Mouse (Mus musculus) liver, embryonic 16.5 days (tissue): ENCODE results near the gene Rac2. TPM values are rescaled to one million over a fixed set of nuclear protein-coding genes. Genes with fewer than 3 reads are reported as not detected.

Source experiments
- ATAC-seq: fragments of 200-750 bp; cut with Nextera tagmentation; 2 replicates; pipeline ENCODE4 v1.8.0; 2017; ENCODE audit warnings: low read depth, mild to moderate bottlenecking, moderate number of reproducible peaks, moderate library complexity
- H3K27ac ChIP-seq: fragments of 300-500 bp; sonication (generic); 2 replicates; pipeline ENCODE4 v1.5.1; 2014; ENCODE audit warnings: mild to moderate bottlenecking, low read length
- H3K27me3 ChIP-seq: fragments of 300-500 bp; sonication (generic); 2 replicates; pipeline ENCODE4 v1.6.1; 2014; ENCODE audit warnings: low read depth, low read length, mixed read lengths; ENCODE audit not compliant: control insufficient read depth, insufficient read depth
- H3K36me3 ChIP-seq: fragments of 300-500 bp; sonication (generic); 2 replicates; pipeline ENCODE4 v1.6.1; 2014; ENCODE audit warnings: mild to moderate bottlenecking; ENCODE audit not compliant: control insufficient read depth, insufficient read depth
- H3K4me1 ChIP-seq: fragments of 300-500 bp; sonication (generic); 2 replicates; pipeline ENCODE4 v1.6.1; 2014; ENCODE audit warnings: low read depth, low read length, mixed read lengths; ENCODE audit not compliant: control insufficient read depth
- H3K4me2 ChIP-seq: fragments of 300-500 bp; sonication (generic); 2 replicates; pipeline ENCODE4 v1.6.1; 2014; ENCODE audit warnings: low read depth, low read length, mixed read lengths
- H3K4me3 ChIP-seq: fragments of 300-500 bp; sonication (generic); 2 replicates; pipeline ENCODE4 v1.5.1; 2014; ENCODE audit warnings: low read depth, mild to moderate bottlenecking, low read length
- H3K9ac ChIP-seq: fragments of 300-500 bp; sonication (generic); 2 replicates; pipeline ENCODE4 v1.6.1; 2014; ENCODE audit warnings: low read depth, low read length
- H3K9me3 ChIP-seq: fragments of 300-500 bp; sonication (generic); replicated peaks from 2 replicates; pipeline ENCODE4 v1.6.1; 2016; ENCODE audit warnings: low read length; ENCODE audit not compliant: control insufficient read depth
- WGBS: fragments of 180-500 bp; shearing (Covaris S2); extraction: QIAGEN DNeasy Blood & Tissue Kit; methylation state at CpG from one replicate; pipeline ENCODE4 v1.1.7; 2014; ENCODE audit not compliant: insufficient replicate concordance; 5-methylcytosine and 5-hydroxymethylcytosine counted together
- polyA plus RNA-seq: library from polyadenylated mRNA; unstranded; fragments of >200 nt; fragmentation: Nextera tagmentation; extraction: Ambion mirVana; gene quantifications from 2 replicates; pipeline ENCODE4 v1.2.1, GENCODE M21; 2015

The Rac2 gene
- polyA plus RNA-seq, 1 experiment from 2014 or later, result 121 TPM

DNA sequence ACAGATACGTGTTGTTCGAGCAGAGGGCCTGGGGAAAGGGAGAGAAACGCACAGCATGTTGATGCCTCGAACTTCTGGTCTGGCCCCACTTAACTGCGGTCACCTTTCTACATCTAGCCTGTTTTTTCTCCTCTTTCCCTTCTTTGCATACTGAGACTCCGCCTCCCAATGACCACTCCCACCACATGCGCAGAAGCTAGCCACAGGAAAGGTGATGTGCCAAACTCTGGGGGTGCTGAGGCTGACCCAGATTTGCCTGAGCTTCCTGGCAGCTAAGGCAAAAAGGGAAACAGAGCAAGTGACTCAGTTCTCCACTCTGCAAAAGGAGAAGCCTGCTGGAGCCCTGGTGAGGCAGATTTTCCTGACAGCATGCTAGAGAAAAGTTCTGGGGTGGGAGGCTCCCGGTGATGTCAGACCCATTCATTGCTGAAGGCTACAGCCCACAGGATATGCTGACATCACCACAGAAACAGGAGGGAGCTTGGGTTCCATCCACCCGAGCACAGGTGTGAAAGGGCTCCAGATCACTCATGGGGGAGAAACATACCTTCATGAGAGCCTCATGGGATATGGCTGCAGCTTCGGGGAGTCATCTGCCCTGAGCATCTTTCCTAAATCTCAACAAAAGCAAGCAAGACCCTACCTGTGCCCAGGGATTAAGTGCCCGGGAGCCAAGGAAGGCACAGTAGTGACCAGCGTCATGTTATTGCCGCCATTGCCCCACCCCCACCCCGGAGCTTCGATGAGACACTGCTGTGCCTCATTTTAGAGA is 19.3 kb upstream of the Rac2 start:
- Histone ChIP-seq H3K27me3 (no peaks in the 10 kb centered on the region), H3K4me1 (peaks cover 5% of the 10 kb centered on the region)
- 36% methylated on average over 15 of the region's 15 CpGs for WGBS

DNA sequence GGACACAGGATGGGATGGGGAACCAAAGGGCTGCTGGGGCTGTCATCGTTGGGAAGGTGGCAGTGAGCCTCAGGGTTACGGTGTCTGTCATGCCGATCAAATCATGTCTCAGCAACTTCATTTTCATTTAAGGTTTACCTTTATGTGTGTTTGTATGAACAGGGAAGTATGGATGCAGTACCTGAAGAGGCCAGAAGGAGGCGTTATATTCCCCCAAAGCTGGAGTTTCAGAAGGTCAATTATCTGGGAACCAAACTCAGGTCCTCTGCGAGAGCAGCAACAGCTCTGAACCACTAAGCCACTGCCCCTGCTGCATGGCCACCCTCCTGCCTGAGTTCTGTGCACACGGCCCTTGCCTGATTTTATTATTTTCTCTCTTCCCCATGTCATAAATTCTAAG is 18.2 kb upstream of the Rac2 start:
- Histone ChIP-seq H3K4me2 (no peak overlapping the region), H3K9ac (no peak overlapping the region), H3K27me3 (no peaks in the 10 kb centered on the region), H3K27ac (no peak overlapping the region), H3K4me3 (no peak overlapping the region), H3K4me1 (peaks cover 5% of the 10 kb centered on the region), H3K9me3 (no peaks in the 10 kb centered on the region), H3K36me3 (no peaks in the 10 kb centered on the region)
- no peak for ATAC-seq
- WGBS, result 65% methylated on average over 6 of the region's 6 CpGs

More for the DNA sequence above, 19.3 kb upstream of the Rac2 start:
- Histone ChIP-seq H3K9ac (no peak overlapping the region), H3K27ac (no peak overlapping the region; the same call in 1 of the 2 replicates), H3K4me2 (no peak overlapping the region), H3K9me3 (no peaks in the 10 kb centered on the region), H3K36me3 (no peaks in the 10 kb centered on the region), H3K4me3 (no peak overlapping the region)
- no peak for ATAC-seq

DNA sequence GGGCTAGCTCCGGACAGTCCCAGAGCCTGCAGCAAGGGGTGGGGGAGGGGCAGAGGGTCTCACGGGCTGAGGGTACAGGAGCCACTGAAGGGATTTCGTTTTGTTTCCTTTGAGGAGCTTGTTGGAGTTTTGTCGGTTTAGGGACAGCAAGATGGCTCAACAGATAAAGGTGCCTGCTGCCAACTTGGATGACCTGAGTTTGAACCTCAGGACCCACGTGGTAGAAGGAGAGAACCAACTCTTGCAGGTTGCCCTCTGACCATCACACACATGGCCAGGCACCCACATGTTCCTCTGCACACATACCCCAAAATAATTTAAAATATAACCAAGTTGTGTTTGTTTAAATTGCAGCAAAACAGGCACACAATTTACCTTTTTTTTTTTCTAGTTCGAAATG is 17.4 kb upstream of the Rac2 start:
- Histone ChIP-seq H3K27ac (no peak overlapping the region), H3K4me2 (no peak overlapping the region), H3K9me3 (no peaks in the 10 kb centered on the region), H3K36me3 (no peaks in the 10 kb centered on the region), H3K9ac (no peak overlapping the region), H3K27me3 (no peaks in the 10 kb centered on the region), H3K4me3 (no peak overlapping the region), H3K4me1 (peaks cover 5% of the 10 kb centered on the region)
- no peak for ATAC-seq
- 42% methylated on average over 6 of the region's 6 CpGs for WGBS

DNA sequence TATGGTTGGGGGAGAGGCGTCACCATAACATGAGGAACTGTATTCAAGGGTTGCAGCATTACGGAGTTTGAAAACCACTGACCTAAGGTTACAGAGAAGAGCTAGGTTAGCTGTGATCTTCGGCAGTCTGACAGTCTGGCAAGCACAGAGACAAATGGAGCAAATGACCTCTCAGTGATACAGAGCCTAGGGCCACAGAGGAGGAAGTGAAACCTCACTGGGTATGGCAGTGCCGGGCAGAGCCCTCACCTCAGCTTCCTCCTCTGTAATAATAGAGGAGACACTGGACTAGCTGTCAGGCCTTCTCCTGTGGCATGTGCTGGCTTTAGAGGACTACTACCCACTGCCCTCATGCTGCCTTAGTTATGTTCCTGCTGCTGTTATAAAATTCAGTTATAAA is 16.3 kb upstream of the Rac2 start:
- Histone ChIP-seq H3K27ac (peak overlapping the region; percentile 20; the same call in 1 of the 2 replicates), H3K9me3 (no peaks in the 10 kb centered on the region), H3K4me1 (peaks cover 5% of the 10 kb centered on the region), H3K9ac (no peak overlapping the region), H3K36me3 (no peaks in the 10 kb centered on the region), H3K4me3 (no peak overlapping the region), H3K4me2 (no peak overlapping the region), H3K27me3 (no peaks in the 10 kb centered on the region)
- ATAC-seq, result peak; percentile 59; the same call in 1 of the 2 replicates
- WGBS, result 35% methylated on average over 4 of the region's 4 CpGs

DNA sequence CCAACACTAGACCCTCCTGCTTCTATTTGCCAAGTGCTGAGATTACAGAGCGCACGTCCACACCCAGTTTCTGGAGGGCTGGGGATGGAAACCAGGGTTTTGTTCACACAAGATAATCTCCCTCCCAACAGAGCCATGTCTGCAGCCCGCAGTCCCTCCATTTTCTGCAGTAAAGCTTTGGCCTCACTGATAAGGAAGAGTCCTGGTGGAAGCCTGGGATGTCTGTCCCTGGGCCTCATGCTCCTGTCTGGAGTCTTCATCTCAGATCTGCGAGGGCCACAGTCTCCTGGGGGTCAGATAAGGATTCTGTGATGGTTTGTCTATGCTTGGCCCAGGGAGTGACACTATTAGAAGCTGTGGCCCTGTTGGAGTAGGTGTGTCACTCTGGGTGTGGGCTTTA is 15.5 kb upstream of the Rac2 start:
- Histone ChIP-seq H3K9me3 (no peaks in the 10 kb centered on the region), H3K27ac (no peak overlapping the region), H3K9ac (no peak overlapping the region), H3K36me3 (no peaks in the 10 kb centered on the region), H3K4me1 (peaks cover 5% of the 10 kb centered on the region), H3K27me3 (no peaks in the 10 kb centered on the region), H3K4me2 (no peak overlapping the region), H3K4me3 (no peak overlapping the region)
- 13% methylated on average over 4 of the region's 4 CpGs for WGBS
- no peak for ATAC-seq

DNA sequence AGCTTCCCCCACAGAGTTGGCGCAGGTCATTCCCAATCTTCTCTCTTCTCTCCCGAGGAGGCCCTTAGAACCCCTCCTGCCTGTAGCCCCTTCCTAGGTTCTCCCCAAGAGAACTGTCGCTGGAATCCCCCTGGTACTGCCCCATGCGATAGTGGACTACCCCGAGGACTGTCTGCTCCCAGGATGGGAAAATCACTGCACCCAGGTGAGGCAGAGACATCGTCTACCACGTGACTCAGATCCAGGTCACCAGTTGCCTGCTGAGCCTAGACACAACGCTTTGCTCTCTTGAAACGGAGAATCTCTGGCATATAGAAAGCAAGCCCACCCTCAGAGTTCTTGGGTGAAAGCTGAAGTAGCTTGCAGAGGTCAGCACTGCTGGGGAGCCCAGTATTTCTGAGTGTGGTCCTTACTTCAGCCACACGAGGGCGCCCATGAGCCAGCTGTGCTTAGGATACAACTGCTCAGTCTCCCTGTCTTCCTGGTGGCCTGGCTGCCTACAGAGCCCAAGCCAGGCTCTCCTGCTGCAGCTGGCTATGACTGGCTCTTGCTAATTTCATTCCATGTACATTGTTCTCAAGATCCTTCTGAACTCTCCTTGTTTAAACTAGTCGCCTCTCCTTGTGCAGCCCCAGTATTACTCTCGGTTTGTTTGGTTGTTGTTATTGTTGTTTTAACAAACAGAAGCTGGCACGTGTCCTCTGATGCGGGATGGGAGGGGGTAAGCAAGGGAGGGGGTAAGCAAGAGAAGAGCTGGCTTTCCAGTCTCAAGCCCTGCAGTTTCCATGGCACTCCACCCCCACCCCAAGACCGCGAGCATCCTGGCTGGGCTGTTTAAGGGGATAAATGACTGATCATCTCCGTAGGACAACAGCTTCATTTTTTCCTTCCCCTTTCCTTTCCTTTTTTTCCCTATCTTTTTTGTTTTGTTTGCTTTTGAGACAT is 14.7 kb upstream of the Rac2 start:
- H3K9ac ChIP-seq, result no peak overlapping the region
- H3K27me3 ChIP-seq, result no peaks in the 10 kb centered on the region
- no peaks in the 10 kb centered on the region for H3K9me3 ChIP-seq
- H3K4me2 ChIP-seq, result no peak overlapping the region
- H3K36me3 ChIP-seq, result no peaks in the 10 kb centered on the region
- no peak overlapping the region for H3K4me3 ChIP-seq
- no peak; the same call in 1 of the 2 replicates for ATAC-seq
- WGBS, result 50% methylated on average over 18 of the region's 18 CpGs
- no peak overlapping the region for H3K27ac ChIP-seq
- peaks cover 5% of the 10 kb centered on the region for H3K4me1 ChIP-seq

DNA sequence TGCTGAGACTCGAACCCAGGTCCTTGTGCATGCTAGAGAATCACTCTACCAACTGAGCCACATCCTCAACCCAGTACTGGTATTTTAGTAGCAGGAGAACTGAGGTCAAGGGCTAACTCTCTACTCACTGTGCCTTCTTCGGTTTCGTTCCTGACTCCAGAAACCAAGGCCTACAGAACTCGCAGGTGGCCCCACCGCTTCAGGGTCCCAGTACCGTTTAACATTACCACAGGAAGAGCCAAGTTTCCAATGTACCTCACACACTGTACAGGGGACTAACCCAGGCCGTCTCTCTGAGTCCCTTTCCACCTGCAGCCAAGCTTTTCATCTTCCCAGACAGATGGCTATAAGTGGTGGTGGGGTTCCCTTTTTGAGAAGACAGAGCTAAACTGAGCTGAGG is 12.8 kb upstream of the Rac2 start:
- Histone ChIP-seq H3K9ac (no peak overlapping the region), H3K9me3 (no peaks in the 10 kb centered on the region), H3K4me3 (no peak overlapping the region), H3K4me1 (peaks cover 6% of the 10 kb centered on the region), H3K27ac (no peak overlapping the region), H3K4me2 (no peak overlapping the region), H3K27me3 (no peaks in the 10 kb centered on the region), H3K36me3 (no peaks in the 10 kb centered on the region)
- WGBS, result 60% methylated on average over 7 of the region's 7 CpGs
- no peak for ATAC-seq

DNA sequence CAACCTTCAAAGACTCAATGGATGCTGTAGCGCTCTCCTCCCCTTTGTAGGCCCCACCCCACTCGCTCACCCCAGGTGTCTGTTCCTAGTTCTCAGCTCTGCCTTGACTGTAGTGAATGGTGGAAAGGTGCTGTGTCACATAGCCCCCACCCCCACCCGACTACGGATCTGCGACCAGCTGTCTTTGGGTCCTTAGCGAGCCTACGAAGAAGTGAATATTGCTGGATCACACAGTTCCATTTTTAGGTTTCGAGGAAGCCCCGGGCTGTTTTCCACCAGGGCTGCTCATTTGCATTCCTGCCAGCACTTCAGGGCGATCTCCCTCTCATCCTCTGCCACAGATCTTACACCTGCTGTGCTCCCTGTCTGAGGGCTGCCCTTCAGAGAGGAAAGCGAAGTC is 10.8 kb upstream of the Rac2 start:
- H3K36me3 ChIP-seq, result no peaks in the 10 kb centered on the region
- H3K9ac ChIP-seq, result no peak overlapping the region
- no peak overlapping the region for H3K4me3 ChIP-seq
- 42% methylated on average over 11 of the region's 11 CpGs for WGBS
- H3K4me1 ChIP-seq, result peaks cover 9% of the 10 kb centered on the region
- no peaks in the 10 kb centered on the region for H3K27me3 ChIP-seq
- no peak for ATAC-seq
- no peak overlapping the region for H3K27ac ChIP-seq
- H3K4me2 ChIP-seq, result no peak overlapping the region
- H3K9me3 ChIP-seq, result no peaks in the 10 kb centered on the region
